Mouse (Mus musculus): ENCODE measurements around the gene Igdcc4. TPM values are rescaled to one million over a fixed set of nuclear protein-coding genes. Genes with fewer than 3 reads are reported as not detected.

Gene Igdcc4
- polyA plus RNA-seq, 1 experiment, result 15.5 TPM

DNA sequence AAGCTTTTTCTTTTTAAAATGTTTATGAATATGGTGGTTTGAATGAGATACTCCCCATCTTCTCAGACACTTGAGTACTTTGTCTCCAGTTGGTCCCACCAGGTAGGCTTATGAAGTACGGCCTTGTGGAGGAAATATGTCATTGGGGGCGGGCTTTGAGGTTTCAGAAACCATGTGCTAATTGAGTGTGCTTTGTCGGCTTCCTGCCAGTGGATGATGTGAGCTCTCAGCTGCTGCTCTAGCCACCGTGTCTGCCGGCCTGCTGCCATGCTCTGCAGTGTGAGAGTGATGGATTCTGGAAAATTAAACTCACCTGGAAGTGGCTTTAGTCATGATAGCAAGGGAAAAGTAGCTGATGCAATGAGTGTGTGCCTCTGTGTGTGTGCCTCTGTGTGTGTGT, 13.8 kb upstream of the Igdcc4 start:
- Histone ChIP-seq H3K4me1 (ENCODE audit: control insufficient read depth, insufficient read depth, low read length) (peaks cover 3% of the 10 kb centered on the region), H3K9ac (ENCODE audit: low read depth, poor library complexity, severe bottlenecking) (no peak overlapping the region), H3K9me3 (replicated peaks; ENCODE audit: control insufficient read depth, insufficient read depth, low read length, poor library complexity, severe bottlenecking) (no peaks in the 10 kb centered on the region), H3K36me3 (ENCODE audit: control insufficient read depth, insufficient read depth, low read length, poor library complexity, severe bottlenecking) (no peaks in the 10 kb centered on the region), H3K27me3 (ENCODE audit: control insufficient read depth, insufficient read depth, low read length, poor library complexity, severe bottlenecking) (no peaks in the 10 kb centered on the region), H3K4me3 (ENCODE audit: low read depth, low read length) (no peak overlapping the region), H3K27ac (ENCODE audit: insufficient read depth, low read length) (no peak overlapping the region)
- TF ChIP-seq EP300 (IDR thresholded peaks at IDR 0.05; ENCODE audit: insufficient read depth, low read depth, low read length) (no peak), POLR2A (IDR thresholded peaks at IDR 0.05; ENCODE audit: insufficient read depth, low read length) (no peak), CTCF (IDR thresholded peaks at IDR 0.05; ENCODE audit: low read depth, low read length) (no peak)

DNA sequence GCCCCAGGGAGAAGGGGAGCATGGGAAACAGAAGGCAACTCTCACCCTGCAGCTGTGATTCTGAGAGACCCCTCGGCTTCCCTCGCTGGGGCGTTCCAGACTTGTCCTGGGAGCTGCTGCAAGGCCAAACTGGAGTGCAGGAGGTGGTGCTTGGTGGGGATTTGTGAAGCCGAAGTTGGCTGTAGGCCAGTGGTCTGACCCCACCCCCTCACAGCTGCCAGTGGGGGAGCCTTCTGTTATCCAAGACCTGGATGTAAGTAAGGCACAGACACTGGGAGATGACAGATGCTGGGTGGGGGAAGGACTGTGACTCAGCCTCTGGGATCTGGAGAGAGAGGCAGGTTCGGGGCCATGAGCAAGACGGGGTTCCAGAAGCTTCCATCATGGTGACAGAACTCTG, 7.0 kb upstream of the Igdcc4 start:
- 0 out of 2 replicates have a peak, but pooled peaks have one; percentile 33 for TF ChIP-seq EP300 (IDR thresholded peaks at IDR 0.05; ENCODE audit: insufficient read depth, low read depth, low read length)
- no peak for TF ChIP-seq CTCF (IDR thresholded peaks at IDR 0.05; ENCODE audit: low read depth, low read length)
- no peak for TF ChIP-seq POLR2A (IDR thresholded peaks at IDR 0.05; ENCODE audit: insufficient read depth, low read length)
- no peaks in the 10 kb centered on the region for H3K9me3 ChIP-seq (replicated peaks; ENCODE audit: control insufficient read depth, insufficient read depth, low read length, poor library complexity, severe bottlenecking)
- H3K4me3 ChIP-seq (ENCODE audit: low read depth, low read length), result no peak overlapping the region
- H3K9ac ChIP-seq (ENCODE audit: low read depth, poor library complexity, severe bottlenecking), result no peak overlapping the region
- no peaks in the 10 kb centered on the region for H3K4me1 ChIP-seq (ENCODE audit: control insufficient read depth, insufficient read depth, low read length)
- no peaks in the 10 kb centered on the region for H3K27me3 ChIP-seq (ENCODE audit: control insufficient read depth, insufficient read depth, low read length, poor library complexity, severe bottlenecking)
- H3K27ac ChIP-seq (ENCODE audit: insufficient read depth, low read length), result no peak overlapping the region
- H3K36me3 ChIP-seq (ENCODE audit: control insufficient read depth, insufficient read depth, low read length, poor library complexity, severe bottlenecking), result no peaks in the 10 kb centered on the region

DNA sequence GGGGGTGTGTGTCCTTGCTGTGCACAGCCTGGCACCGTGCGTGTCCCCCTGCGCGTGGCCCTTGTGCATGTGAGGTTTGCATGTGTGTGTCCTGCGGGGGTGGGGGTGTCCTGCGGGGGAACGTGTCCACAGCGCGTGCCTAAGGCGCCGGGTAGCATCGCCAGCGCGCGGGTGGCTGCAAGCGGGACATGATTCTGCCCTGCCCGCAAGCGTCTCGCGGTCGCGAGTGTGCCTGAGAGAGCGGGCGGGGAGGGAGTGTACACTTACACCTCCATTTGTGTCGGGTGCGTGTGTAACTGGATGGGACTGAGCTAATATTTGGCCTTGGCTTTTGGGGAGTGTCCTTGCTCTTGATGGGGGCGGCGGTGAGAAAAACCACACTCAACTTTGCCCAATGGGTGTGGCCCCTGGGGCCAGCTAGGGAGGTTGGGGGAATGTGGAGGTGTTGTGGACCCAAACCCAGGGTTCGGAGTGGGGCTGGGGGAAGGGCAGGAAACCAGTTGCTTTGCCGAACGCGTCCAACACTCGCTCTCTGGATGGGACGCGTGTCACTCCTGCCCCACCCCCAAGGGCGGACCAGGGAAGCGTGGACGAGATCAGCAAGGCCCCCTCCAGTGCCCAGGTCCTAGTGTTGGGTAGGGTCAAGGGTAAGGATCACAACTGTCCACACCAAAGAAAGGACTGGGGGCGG, 545 bp downstream of the Igdcc4 start:
- Histone ChIP-seq H3K9me3 (replicated peaks; ENCODE audit: control insufficient read depth, insufficient read depth, low read length, poor library complexity, severe bottlenecking) (peaks cover 6% of the 10 kb centered on the region; the same call in 1 of the 2 replicates), H3K4me1 (ENCODE audit: control insufficient read depth, insufficient read depth, low read length) (peaks cover 4% of the 10 kb centered on the region), H3K36me3 (ENCODE audit: control insufficient read depth, insufficient read depth, low read length, poor library complexity, severe bottlenecking) (no peaks in the 10 kb centered on the region), H3K4me3 (ENCODE audit: low read depth, low read length) (peak overlapping the region; percentile 66), H3K27ac (ENCODE audit: insufficient read depth, low read length) (no peak overlapping the region), H3K9ac (ENCODE audit: low read depth, poor library complexity, severe bottlenecking) (peak overlapping the region; percentile 44), H3K27me3 (ENCODE audit: control insufficient read depth, insufficient read depth, low read length, poor library complexity, severe bottlenecking) (0 out of 2 replicates have a peak, but pooled peaks cover 1% of the 10 kb centered on the region)
- TF ChIP-seq CTCF (IDR thresholded peaks at IDR 0.05; ENCODE audit: low read depth, low read length) (no peak), EP300 (IDR thresholded peaks at IDR 0.05; ENCODE audit: insufficient read depth, low read depth, low read length) (no peak), POLR2A (IDR thresholded peaks at IDR 0.05; ENCODE audit: insufficient read depth, low read length) (no peak)

DNA sequence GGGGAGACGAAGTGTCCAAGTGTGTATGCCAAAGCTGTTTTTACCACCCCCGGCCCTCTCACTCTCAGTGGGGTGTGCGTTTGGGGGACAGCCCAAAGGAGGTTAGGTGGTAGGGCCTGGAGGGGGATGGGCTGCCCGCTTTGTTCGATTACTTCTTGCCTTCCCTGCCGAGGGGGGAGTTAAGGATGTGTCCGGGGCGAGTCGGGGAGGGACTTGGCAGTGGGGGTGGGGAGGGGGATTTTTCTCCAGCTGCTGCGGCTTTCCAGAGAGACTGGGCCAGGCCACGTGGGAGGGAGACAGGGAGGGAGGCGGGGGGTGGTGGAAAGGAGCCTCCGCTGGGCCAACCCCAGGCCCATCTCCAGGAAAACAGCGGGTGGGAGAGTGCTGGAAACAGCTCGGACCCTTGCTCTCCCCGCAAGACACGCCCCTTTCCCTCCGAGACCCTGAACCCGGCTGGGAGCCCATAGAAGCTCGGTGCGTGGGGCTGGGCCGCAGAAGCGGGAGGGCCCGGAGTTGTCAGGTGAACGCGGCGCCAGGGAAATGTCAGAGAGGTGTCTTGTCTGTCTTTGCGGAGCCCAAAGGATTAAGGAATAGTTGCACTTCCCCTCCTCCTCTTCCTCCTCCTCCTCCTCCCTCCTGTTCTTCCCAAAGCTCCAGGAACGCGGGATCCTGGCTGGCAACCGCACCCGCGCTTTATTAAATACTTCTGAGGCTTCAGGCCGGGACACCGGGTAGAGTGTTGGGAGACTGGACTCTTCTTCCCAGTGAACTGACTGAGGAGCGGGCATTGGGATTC, 1.3 kb downstream of the Igdcc4 start:
- H3K4me3 ChIP-seq (ENCODE audit: low read depth, low read length), result peak overlapping the region; percentile 66
- peak overlapping the region; percentile 44 for H3K9ac ChIP-seq (ENCODE audit: low read depth, poor library complexity, severe bottlenecking)
- H3K27ac ChIP-seq (ENCODE audit: insufficient read depth, low read length), result 0 out of 2 replicates have a peak overlapping the region, but pooled peaks have one; percentile 2
- H3K4me1 ChIP-seq (ENCODE audit: control insufficient read depth, insufficient read depth, low read length), result peaks cover 4% of the 10 kb centered on the region
- H3K36me3 ChIP-seq (ENCODE audit: control insufficient read depth, insufficient read depth, low read length, poor library complexity, severe bottlenecking), result no peaks in the 10 kb centered on the region
- TF ChIP-seq POLR2A (IDR thresholded peaks at IDR 0.05; ENCODE audit: insufficient read depth, low read length), result no peak
- peak; percentile 35; the same call in 1 of the 2 replicates for TF ChIP-seq EP300 (IDR thresholded peaks at IDR 0.05; ENCODE audit: insufficient read depth, low read depth, low read length)
- H3K9me3 ChIP-seq (replicated peaks; ENCODE audit: control insufficient read depth, insufficient read depth, low read length, poor library complexity, severe bottlenecking), result peaks cover 6% of the 10 kb centered on the region; the same call in 1 of the 2 replicates
- 0 out of 2 replicates have a peak, but pooled peaks cover 1% of the 10 kb centered on the region for H3K27me3 ChIP-seq (ENCODE audit: control insufficient read depth, insufficient read depth, low read length, poor library complexity, severe bottlenecking)

DNA sequence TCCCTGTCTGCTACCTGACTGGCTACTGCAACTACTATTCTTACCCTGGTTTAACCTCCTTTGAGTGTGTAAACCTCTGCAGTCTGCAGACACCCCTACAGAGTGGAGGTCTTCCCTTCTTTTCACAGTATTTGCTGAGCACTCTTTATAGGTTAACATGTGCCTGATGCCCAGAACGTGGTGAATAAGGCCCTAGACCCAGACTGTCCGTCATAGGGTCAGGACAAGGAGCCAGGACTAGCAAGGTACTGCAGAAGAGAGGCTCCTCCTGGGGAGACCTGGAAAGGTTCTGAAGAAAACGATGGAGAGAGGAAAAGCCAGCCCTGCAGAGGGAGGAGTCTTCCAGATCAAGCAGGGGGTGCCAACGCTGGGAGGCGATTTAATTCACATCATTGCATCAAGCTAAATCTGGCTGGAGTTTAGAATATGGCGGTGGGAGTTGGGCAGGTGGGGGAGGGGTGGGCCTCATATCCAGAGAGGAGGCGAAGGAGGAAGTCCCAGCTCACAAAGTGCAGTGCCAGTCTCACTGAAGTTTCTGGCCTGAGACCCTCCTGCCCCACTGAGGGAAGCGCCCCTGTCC, 2.0 kb downstream of the Igdcc4 start:
- Histone ChIP-seq H3K27ac (ENCODE audit: insufficient read depth, low read length) (0 out of 2 replicates have a peak overlapping the region, but pooled peaks have one; percentile 2), H3K9ac (ENCODE audit: low read depth, poor library complexity, severe bottlenecking) (peak overlapping the region; percentile 44; the same call in 1 of the 2 replicates), H3K36me3 (ENCODE audit: control insufficient read depth, insufficient read depth, low read length, poor library complexity, severe bottlenecking) (no peaks in the 10 kb centered on the region), H3K4me3 (ENCODE audit: low read depth, low read length) (peak overlapping the region; percentile 66), H3K27me3 (ENCODE audit: control insufficient read depth, insufficient read depth, low read length, poor library complexity, severe bottlenecking) (0 out of 2 replicates have a peak, but pooled peaks cover 1% of the 10 kb centered on the region), H3K4me1 (ENCODE audit: control insufficient read depth, insufficient read depth, low read length) (peaks cover 4% of the 10 kb centered on the region), H3K9me3 (replicated peaks; ENCODE audit: control insufficient read depth, insufficient read depth, low read length, poor library complexity, severe bottlenecking) (peaks cover 6% of the 10 kb centered on the region; the same call in 1 of the 2 replicates)
- no peak for TF ChIP-seq CTCF (IDR thresholded peaks at IDR 0.05; ENCODE audit: low read depth, low read length)
- no peak for TF ChIP-seq EP300 (IDR thresholded peaks at IDR 0.05; ENCODE audit: insufficient read depth, low read depth, low read length)
- no peak for TF ChIP-seq POLR2A (IDR thresholded peaks at IDR 0.05; ENCODE audit: insufficient read depth, low read length)
